Mouse (Mus musculus) myocyte (in vitro differentiated cells): ENCODE results near the gene Rimkla. TPM values are rescaled to one million over a fixed set of nuclear protein-coding genes. Genes with fewer than 3 reads are reported as not detected.

ENCODE experiments used
- H3K27me3 ChIP-seq: one replicate; pipeline ENCODE4 v1.6.1; 2011; ENCODE audit not compliant: control insufficient read depth, insufficient read depth, insufficient read length
- H3K36me3 ChIP-seq: one replicate; pipeline ENCODE4 v1.6.1; 2011; ENCODE audit not compliant: control insufficient read depth, insufficient read depth
- H3K4me2 ChIP-seq: one replicate; pipeline ENCODE4 v1.6.1; 2011; ENCODE audit warnings: low read depth, control low read depth
- H3K4me3 ChIP-seq: one replicate; pipeline ENCODE4 v1.5.1; 2011; ENCODE audit warnings: mild to moderate bottlenecking, control low read depth, moderate library complexity
- H3K79me2 ChIP-seq: one replicate; pipeline ENCODE4 v1.6.1; 2011; ENCODE audit not compliant: control insufficient read depth, insufficient read depth
- H3ac ChIP-seq: one replicate; pipeline ENCODE4 v1.6.1; 2011; ENCODE audit not compliant: control insufficient read depth, insufficient read length
- CEBPB ChIP-seq: IDR thresholded peaks from 2 replicates; pipeline ENCODE4 v1.6.1; 2011; ENCODE audit warnings: mild to moderate bottlenecking, moderate library complexity; ENCODE audit not compliant: poor library complexity, insufficient read depth, severe bottlenecking
- E2F4 ChIP-seq: IDR thresholded peaks from one replicate; pipeline ENCODE4 v1.6.1; 2011; ENCODE audit warnings: mild to moderate bottlenecking, control low read depth, moderate library complexity; ENCODE audit not compliant: insufficient read depth
- MAX ChIP-seq: IDR thresholded peaks from one replicate; pipeline ENCODE4 v1.6.1; 2011; ENCODE audit warnings: low read depth, mild to moderate bottlenecking, control low read depth
- MYOD1 ChIP-seq, 3 experiments: IDR thresholded peaks; one replicate each; pipeline ENCODE4 v1.6.1; 2011; ENCODE audit warnings: control low read depth in 2 of 3, low read depth in 2 of 3, mild to moderate bottlenecking in 2 of 3, moderate library complexity in 1 of 3; ENCODE audit not compliant: insufficient read length in 2 of 3, control insufficient read depth in 1 of 3
- MYOG ChIP-seq, 3 experiments: IDR thresholded peaks; one replicate each; pipeline ENCODE4 v1.6.1; 2011; ENCODE audit warnings: control low read depth in 2 of 3, low read depth in 2 of 3, mild to moderate bottlenecking in 2 of 3; ENCODE audit not compliant: insufficient read length in 2 of 3, control insufficient read depth in 1 of 3, insufficient read depth in 1 of 3
- POLR2A ChIP-seq: IDR thresholded peaks from one replicate; pipeline ENCODE4 v1.6.1; 2011; ENCODE audit warnings: low read depth, mild to moderate bottlenecking, control low read depth, moderate library complexity; ENCODE audit not compliant: insufficient read length
- POLR2AphosphoS2 ChIP-seq: IDR thresholded peaks from one replicate; pipeline ENCODE4 v1.6.1; 2011; ENCODE audit warnings: low read depth, control low read depth; ENCODE audit not compliant: insufficient read length
- REST ChIP-seq: IDR thresholded peaks from one replicate; pipeline ENCODE4 v1.6.1; 2011; ENCODE audit warnings: mild to moderate bottlenecking, control low read depth, moderate library complexity; ENCODE audit not compliant: insufficient read depth, insufficient read length
- SRF ChIP-seq: IDR thresholded peaks from one replicate; pipeline ENCODE4 v1.6.1; 2011; ENCODE audit warnings: low read depth; ENCODE audit not compliant: control insufficient read depth, insufficient read length
- TCF12 ChIP-seq: IDR thresholded peaks from one replicate; pipeline ENCODE4 v1.6.1; 2011; ENCODE audit warnings: mild to moderate bottlenecking, control low read depth; ENCODE audit not compliant: poor library complexity, insufficient read depth, severe bottlenecking
- TCF3 ChIP-seq: IDR thresholded peaks from one replicate; pipeline ENCODE4 v1.6.1; 2011; ENCODE audit warnings: low read depth, control low read depth; ENCODE audit not compliant: insufficient read length
- USF1 ChIP-seq: IDR thresholded peaks from one replicate; pipeline ENCODE4 v1.6.1; 2011; ENCODE audit warnings: low read depth, mild to moderate bottlenecking, control low read depth, moderate library complexity
- polyA plus RNA-seq: library from polyadenylated mRNA; unstranded; fragments of >200 nt; fragmentation: generic; extraction: Trizol; gene quantifications from one replicate; pipeline ENCODE4 v1.2.1, GENCODE M21; 2012; ENCODE audit warnings: missing spikeins

Gene Rimkla
- not detected for polyA plus RNA-seq

DNA sequence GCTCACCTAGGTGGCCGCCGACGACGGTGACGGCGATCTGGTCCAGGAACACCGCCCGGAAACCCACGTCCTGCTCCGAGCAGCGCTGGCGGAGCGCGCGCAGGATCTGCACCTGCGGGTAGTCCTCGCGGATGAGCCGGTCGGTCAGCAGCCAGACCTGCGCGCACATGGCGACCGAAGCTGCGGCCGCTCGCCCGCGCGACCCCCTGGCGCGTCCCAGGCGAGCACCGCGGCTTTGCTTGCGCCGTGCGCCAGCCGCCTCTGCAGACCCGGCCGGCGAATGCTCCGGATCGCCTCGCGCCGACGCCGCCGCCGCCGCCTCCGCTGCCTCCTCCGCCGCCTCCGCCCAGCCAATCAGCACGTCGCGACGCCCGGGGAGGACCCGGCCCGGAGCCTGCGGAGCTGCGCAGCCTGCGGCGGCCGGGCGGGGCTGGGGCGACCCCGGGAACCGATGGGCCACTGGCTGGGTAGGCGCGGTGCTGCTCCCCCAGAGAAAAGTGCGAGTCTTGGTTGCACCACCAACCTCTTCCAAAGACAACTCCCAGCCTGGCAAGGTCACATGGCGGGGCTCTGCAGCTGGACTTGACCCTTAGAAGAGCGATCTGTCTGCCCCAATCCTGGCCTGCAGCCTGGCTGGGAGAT lies at the start of gene Rimkla:
Gene Rimkla, minus strand, starts transcription at position 338 of the 642 bp plus-strand sequence.
- H3K79me2 ChIP-seq = no peaks in the 10 kb centered on the region
- no peaks in the 10 kb centered on the region for H3K36me3 ChIP-seq
- H3K27me3 ChIP-seq = peaks cover 11% of the 10 kb centered on the region
- TF ChIP-seq CEBPB = no peak
- TF ChIP-seq MYOG (IDR thresholded peaks at IDR 0.05; ENCODE audit: control insufficient read depth in 1 of 3, insufficient read depth in 1 of 3, insufficient read length in 2 of 3, low read depth in 2 of 3) = no peak
- TF ChIP-seq SRF = no peak
- no peak for TF ChIP-seq POLR2A
- TF ChIP-seq MYOD1 (IDR thresholded peaks at IDR 0.05; ENCODE audit: control insufficient read depth in 1 of 3, insufficient read length in 2 of 3, low read depth in 2 of 3) = no peak
- no peak for TF ChIP-seq POLR2AphosphoS2
- TF ChIP-seq TCF12 = no peak
- no peak for TF ChIP-seq MAX
- no peak for TF ChIP-seq USF1
- no peak for TF ChIP-seq REST
- TF ChIP-seq TCF3 = no peak
- no peak for TF ChIP-seq E2F4
- H3K4me3 ChIP-seq = no peak within 1 kb of the TSS
- no peak within 1 kb of the TSS for H3K4me2 ChIP-seq
- no peak within 1 kb of the TSS for H3ac ChIP-seq

DNA sequence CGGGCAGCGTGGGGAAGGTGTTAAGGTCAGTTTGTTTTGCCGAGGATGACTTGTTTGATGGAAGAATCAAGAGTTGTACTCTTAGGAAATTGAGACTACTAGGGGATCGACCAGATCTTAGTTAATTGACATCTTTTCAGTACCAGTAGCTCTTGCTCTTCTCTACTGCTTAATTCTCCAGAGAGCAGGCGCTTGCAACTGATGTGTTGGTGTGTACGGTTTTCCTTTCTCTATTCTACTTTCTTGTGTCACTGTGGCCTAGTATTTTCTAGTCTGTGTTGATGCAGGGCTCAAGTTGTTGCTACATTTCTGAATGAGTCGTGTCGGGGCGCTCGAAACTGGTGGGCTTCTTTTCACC lies 48.1 kb upstream of the Rimkla start:
- H3K4me3 ChIP-seq = peak overlapping the region; percentile 44
- TF ChIP-seq POLR2AphosphoS2 (no peak), TCF3 (no peak), MYOD1 (IDR thresholded peaks at IDR 0.05; ENCODE audit: control insufficient read depth in 1 of 3, insufficient read length in 2 of 3, low read depth in 2 of 3) (no peak), POLR2A (no peak), REST (no peak), CEBPB (no peak), USF1 (no peak), TCF12 (no peak), E2F4 (no peak), MAX (no peak), MYOG (IDR thresholded peaks at IDR 0.05; ENCODE audit: control insufficient read depth in 1 of 3, insufficient read depth in 1 of 3, insufficient read length in 2 of 3, low read depth in 2 of 3) (no peak), SRF (no peak)
- H3ac ChIP-seq = peak overlapping the region; percentile 99
- no peaks in the 10 kb centered on the region for H3K36me3 ChIP-seq
- peaks cover 55% of the 10 kb centered on the region for H3K79me2 ChIP-seq
- H3K4me2 ChIP-seq = peak overlapping the region; percentile 87
- no peaks in the 10 kb centered on the region for H3K27me3 ChIP-seq

DNA sequence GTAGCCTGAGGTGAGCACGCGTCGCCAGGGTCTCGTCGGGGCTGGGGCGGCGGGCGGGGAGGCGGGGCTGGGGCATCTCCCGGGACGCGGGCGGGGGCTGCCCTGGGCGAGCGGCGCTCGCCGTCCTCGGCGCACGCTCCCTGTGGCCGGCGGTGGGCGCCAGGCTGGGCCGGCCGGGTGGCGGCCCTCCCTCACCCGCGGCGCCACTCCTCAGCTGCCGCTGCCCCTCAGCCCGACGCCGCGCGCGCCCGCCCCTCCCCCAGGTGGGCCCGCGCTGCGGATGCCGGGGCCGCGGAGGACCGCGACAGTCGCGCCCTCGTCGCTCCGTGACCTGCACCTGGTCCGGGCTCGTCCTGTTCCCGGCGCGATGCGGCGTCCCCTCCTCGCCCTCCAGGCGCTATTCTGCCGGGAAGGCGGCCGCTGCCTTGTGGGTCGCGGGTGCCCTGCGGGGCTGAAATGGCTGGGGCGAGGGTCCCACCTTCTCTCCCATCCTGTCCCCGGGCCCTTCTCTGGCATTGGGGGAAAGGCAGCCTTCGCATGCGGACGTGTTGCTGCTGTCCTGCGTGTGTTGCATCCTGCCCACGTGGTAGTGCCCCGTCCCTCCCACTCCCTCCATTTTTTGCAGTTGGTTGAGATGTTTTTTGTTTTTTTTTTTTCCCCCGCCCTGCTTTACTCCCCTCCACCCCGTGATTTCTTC lies 47.6 kb upstream of the Rimkla start:
- Histone ChIP-seq H3ac (peak overlapping the region; percentile 99), H3K79me2 (peaks cover 50% of the 10 kb centered on the region), H3K27me3 (no peaks in the 10 kb centered on the region), H3K36me3 (no peaks in the 10 kb centered on the region), H3K4me2 (peak overlapping the region; percentile 87), H3K4me3 (peak overlapping the region; percentile 44)
- TF ChIP-seq USF1 = peak; percentile 81
- no peak for TF ChIP-seq TCF3
- TF ChIP-seq MAX = peak; percentile 80
- peak; percentile 56 for TF ChIP-seq POLR2AphosphoS2
- no peak for TF ChIP-seq CEBPB
- TF ChIP-seq MYOD1 (IDR thresholded peaks at IDR 0.05; ENCODE audit: control insufficient read depth in 1 of 3, insufficient read length in 2 of 3, low read depth in 2 of 3) = peak in 2 of 3 experiments; percentile 83 to 97
- peak; percentile 56 for TF ChIP-seq POLR2A
- TF ChIP-seq MYOG (IDR thresholded peaks at IDR 0.05; ENCODE audit: control insufficient read depth in 1 of 3, insufficient read depth in 1 of 3, insufficient read length in 2 of 3, low read depth in 2 of 3) = no peak
- no peak for TF ChIP-seq SRF
- TF ChIP-seq TCF12 = no peak
- TF ChIP-seq REST = no peak
- no peak for TF ChIP-seq E2F4

DNA sequence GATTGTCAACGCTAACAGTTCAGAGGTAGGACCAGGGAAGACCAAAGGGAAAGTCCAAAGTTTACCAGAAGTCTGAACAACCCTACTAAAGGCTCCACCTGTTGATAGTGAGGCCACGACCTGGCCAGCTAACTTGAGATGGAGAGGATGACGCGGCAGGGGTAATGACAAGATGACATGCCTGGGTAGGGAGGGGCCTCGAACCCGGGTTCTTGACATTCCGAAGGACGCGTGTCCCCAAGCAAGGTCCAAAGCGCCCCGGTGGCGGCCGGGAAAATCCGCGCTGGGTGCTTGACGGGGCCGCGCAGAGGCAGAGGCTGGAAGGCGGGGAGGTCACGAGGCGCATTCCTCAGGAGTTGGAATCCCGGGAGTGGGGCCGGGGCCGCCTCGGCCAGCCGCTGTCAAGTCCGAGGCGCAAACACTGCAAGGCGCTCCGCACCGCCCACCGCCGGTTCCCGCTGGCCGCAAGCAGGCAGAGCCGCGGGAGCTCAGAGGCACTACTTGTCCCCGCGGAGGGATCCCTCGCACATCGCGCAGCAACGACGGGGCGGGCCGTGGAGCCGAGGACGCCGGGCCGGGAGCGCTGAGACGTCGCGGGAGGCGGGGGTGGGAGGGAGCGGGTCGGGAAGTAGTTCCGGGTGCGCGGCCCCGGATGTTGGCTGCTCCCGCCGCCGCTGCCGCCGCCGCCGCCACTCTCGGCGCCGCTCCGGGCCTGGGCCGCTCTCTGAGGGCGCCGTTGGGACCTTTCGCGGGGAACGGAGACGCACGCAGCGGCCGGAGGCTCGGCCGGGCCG lies 46.8 kb upstream of the Rimkla start, which contains the start of gene Frg2f1:
Gene Frg2f1, minus strand, starts transcription at position 499 of the 794 bp plus-strand sequence.
- Histone ChIP-seq H3K4me3 (peak within 1 kb of the TSS; percentile 44), H3K36me3 (no peaks in the 10 kb centered on the region), H3K79me2 (peaks cover 42% of the 10 kb centered on the region), H3K27me3 (no peaks in the 10 kb centered on the region), H3ac (peak within 1 kb of the TSS; percentile 99), H3K4me2 (peak within 1 kb of the TSS; percentile 99)
- TF ChIP-seq MYOG (IDR thresholded peaks at IDR 0.05; ENCODE audit: control insufficient read depth in 1 of 3, insufficient read depth in 1 of 3, insufficient read length in 2 of 3, low read depth in 2 of 3) (peak in 2 of 3 experiments; percentile 27 to 84), MYOD1 (IDR thresholded peaks at IDR 0.05; ENCODE audit: control insufficient read depth in 1 of 3, insufficient read length in 2 of 3, low read depth in 2 of 3) (peak in 1 of 3 experiments; percentile 60), USF1 (no peak), E2F4 (peak; percentile 4), TCF3 (peak; percentile 4), POLR2AphosphoS2 (no peak), SRF (no peak), POLR2A (peak; percentile 67), REST (no peak), MAX (no peak), CEBPB (no peak), TCF12 (no peak)
